Mouse (Mus musculus) brain, embryonic 14.5 days (tissue): ENCODE measurements around the gene Rasgrp3.

Experiments
- CTCF ChIP-seq: fragments of 200-500 bp; IDR thresholded peaks from 2 replicates; pipeline ENCODE4 v1.5.1; 2012; ENCODE audit warnings: inconsistent platforms, mild to moderate bottlenecking, moderate library complexity, borderline replicate concordance; ENCODE audit not compliant: insufficient read depth, insufficient read length; ENCODE audit errors: extremely low read depth
- POLR2A ChIP-seq: fragments of 200-500 bp; IDR thresholded peaks from 2 replicates; pipeline ENCODE4 v1.6.1; 2012; ENCODE audit warnings: mild to moderate bottlenecking, inconsistent platforms, borderline replicate concordance; ENCODE audit not compliant: poor library complexity, insufficient read depth, insufficient read length, severe bottlenecking; ENCODE audit errors: extremely low read depth

DNA sequence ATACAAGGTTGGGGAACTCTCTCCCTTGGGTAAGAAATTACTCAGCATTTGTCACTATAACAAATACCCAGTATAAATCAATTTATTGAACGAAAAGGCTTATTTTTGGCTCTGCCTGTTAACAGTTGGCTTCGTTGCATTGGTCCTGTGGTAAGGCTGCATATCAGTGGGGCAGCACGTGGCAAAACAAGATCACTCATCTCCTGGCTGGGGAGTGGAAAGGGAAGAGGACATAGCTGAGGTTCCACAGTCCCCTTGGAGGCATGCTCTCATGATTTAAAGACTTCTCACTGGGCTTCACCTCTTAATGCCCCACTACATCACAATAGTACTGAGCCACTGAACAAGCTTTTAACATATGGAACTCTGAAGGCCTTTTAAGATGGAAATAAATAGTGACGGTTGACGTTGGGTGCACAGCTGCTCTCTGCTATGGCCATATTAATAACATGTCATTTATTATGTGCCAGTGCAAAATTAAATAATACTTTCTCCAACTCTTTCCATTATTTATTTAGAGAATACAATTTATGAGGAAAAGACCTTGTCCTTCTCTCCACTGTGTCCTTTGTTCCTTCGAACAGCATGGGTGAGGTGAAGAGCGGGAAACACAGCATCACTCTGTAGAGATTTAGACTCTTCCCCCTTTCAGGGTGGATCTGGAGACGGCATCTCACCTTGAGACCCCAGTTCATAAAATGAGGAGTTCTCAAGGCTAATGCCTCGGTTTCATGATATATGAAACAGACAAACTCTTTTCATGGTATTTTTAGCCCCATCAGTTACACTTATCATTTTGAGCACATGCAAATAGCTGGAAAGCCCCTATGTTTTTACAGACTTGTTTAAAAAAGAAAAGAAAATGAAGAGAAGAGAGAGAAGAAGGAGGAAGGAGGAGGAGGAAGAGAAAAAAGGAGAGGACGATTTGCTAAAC lies 71.3 kb downstream of the Rasgrp3 start:
- no peak for TF ChIP-seq CTCF
- TF ChIP-seq POLR2A: no peak
